Mouse (Mus musculus): ENCODE data around the gene Thap4.

DNA sequence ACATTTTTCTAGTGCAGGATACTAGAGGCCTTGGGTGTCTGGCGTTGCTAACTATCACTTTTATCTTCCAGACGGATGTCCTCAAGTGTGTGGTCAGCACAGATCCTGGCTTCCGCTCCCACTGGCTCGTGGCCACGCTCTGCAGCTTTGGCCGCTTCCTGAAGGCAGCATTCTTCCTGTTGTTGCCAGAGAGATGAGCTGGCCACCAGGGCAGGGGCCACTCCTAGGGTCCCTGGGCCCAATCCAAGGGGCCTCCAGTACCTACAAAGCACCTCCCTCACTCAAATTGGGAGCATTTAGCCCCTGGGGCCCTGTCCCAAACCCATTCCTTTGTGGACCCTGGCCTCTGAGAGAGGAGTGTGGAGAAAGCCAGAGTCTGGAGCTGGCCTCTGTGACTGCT is 59.7 kb downstream of the Thap4 start:
- no peak for TF ChIP-seq CTCF (IDR thresholded peaks at IDR 0.05; ENCODE audit: low read depth)
- TF ChIP-seq EP300 (IDR thresholded peaks at IDR 0.05; ENCODE audit: low read depth) = 0 out of 2 replicates have a peak, but pooled peaks have one; percentile 24
